Mouse (Mus musculus) C2C12 (cell line): Measurements from ENCODE around the gene Car11. TPM values are rescaled to one million over a fixed set of nuclear protein-coding genes. Genes with fewer than 3 reads are reported as not detected.

ENCODE experiments used
- H3K27me3 ChIP-seq: one replicate; pipeline ENCODE4 v1.6.1; 2011; ENCODE audit not compliant: control insufficient read depth, insufficient read depth, insufficient read length
- H3K36me3 ChIP-seq: one replicate; pipeline ENCODE4 v1.6.1; 2011; ENCODE audit not compliant: control insufficient read depth, insufficient read depth
- H3K4me3 ChIP-seq: one replicate; pipeline ENCODE4 v1.5.1; 2011; ENCODE audit warnings: mild to moderate bottlenecking, control low read depth; ENCODE audit not compliant: poor library complexity, insufficient read depth, severe bottlenecking
- H3K79me2 ChIP-seq: one replicate; pipeline ENCODE4 v1.6.1; 2011; ENCODE audit not compliant: control insufficient read depth, insufficient read depth
- H3K79me3 ChIP-seq: one replicate; pipeline ENCODE4 v1.6.1; 2011; ENCODE audit warnings: low read depth, control low read depth
- H3ac ChIP-seq: one replicate; pipeline ENCODE3; 2011; ENCODE audit warnings: low read depth; ENCODE audit not compliant: control insufficient read depth, insufficient read length
- CEBPB ChIP-seq: IDR thresholded peaks from one replicate; pipeline ENCODE4 v1.6.1; 2011; ENCODE audit warnings: low read depth, mild to moderate bottlenecking, control low read depth, moderate library complexity
- CTCF ChIP-seq: IDR thresholded peaks from one replicate; pipeline ENCODE4 v1.5.1; 2011; ENCODE audit not compliant: control insufficient read depth, insufficient read depth, insufficient read length
- FOSL1 ChIP-seq: IDR thresholded peaks from one replicate; pipeline ENCODE4 v1.8.0; 2011; ENCODE audit warnings: mild to moderate bottlenecking, low read length; ENCODE audit not compliant: poor library complexity, insufficient read depth, severe bottlenecking
- MAX ChIP-seq: IDR thresholded peaks from one replicate; pipeline ENCODE4 v1.6.1; 2011; ENCODE audit warnings: mild to moderate bottlenecking, control low read depth
- MYOD1 ChIP-seq: IDR thresholded peaks from one replicate; pipeline ENCODE4 v1.6.1; 2011; ENCODE audit warnings: low read depth; ENCODE audit not compliant: control insufficient read depth, insufficient read length
- MYOG ChIP-seq: IDR thresholded peaks from one replicate; pipeline ENCODE4 v1.6.1; 2011; ENCODE audit not compliant: control insufficient read depth, insufficient read length; ENCODE audit errors: extremely low read depth
- USF1 ChIP-seq: IDR thresholded peaks from one replicate; pipeline ENCODE4 v1.6.1; 2011; ENCODE audit warnings: low read depth, mild to moderate bottlenecking, control low read depth, moderate library complexity
- polyA plus RNA-seq: library from polyadenylated mRNA; unstranded; fragments of >200 nt; fragmentation: generic; extraction: Trizol; gene quantifications from one replicate; pipeline ENCODE4 v1.2.1, GENCODE M21; 2012; ENCODE audit warnings: missing spikeins

The Car11 gene
- polyA plus RNA-seq, 1 experiment = 0.44 TPM

DNA sequence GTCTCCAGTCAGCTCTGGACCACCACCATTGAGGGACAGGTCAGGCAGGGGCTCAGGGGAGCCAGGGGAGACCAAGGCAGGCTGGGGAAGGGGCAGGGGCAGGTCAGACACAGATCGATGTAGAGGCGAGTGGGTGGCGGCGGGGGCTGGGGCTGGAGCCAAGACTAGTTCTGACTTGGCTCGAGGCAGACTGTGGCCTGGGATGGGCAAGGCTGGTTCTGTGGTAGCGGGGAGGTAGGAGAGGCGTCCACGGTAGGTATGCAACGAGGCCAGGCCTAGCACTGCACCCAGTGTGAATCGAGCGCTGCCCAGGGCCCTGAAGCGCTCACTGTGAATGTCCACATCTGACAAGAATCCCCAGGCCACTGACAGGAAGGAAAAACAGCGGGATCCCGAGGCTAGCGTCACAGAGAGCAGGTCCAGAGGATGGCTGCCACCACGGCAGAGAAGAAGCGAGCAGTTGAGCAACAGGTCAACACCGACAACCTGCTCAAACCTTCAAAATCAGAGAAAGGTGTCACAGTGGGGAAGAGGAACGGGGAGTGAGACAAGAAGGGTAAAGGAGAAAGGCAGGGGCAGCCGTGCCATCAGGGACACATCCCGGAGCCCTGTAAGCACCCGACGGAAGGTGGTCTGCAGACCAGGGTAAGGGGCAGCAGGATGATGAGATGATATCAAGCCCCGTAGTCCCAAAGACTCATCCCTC, 11.8 kb downstream of the Car11 start:
- Histone ChIP-seq H3K36me3 (no peaks in the 10 kb centered on the region), H3K79me3 (peaks cover 12% of the 10 kb centered on the region), H3K79me2 (peaks cover 26% of the 10 kb centered on the region), H3K4me3 (no peak overlapping the region), H3ac (no peak overlapping the region), H3K27me3 (no peaks in the 10 kb centered on the region)
- no peak for TF ChIP-seq MYOD1
- TF ChIP-seq MYOG = no peak
- TF ChIP-seq MAX = no peak
- TF ChIP-seq FOSL1 = no peak
- TF ChIP-seq USF1 = no peak
- no peak for TF ChIP-seq CEBPB
- TF ChIP-seq CTCF = no peak

DNA sequence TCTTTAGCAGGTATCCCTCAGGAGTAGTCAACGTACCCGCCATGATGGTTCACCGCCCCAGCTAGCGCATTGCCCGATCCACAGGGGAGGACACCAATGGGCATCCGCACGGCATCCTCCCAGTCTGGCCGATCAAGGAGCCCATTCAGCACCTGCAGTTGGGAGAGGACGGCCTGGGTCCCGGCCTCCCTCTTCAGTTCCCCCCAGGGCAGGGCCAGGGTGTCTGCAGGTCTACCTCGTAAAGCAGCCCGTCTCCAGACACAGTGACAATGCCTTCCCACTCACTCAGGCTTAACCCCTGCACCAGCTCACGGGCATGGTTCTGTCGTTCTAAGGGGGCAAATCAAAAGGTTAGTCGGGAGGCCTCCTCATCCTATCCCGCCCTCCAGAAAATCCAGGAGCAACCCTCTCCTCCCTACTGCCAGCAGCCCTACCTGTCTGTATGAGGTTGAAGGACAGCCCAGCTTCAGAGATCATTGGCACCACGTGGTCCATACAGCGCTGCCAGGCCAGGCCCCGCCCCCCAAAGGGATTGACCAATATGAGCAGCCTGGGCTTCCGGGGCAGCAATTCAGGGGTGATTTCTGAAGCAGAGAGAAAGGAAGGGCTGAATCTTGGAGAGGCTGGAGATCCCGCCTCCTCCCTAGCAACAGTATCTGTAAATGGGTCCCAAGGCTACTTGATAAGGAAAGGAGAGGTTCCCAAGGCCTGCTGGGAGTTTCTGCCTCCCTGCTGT, 12.5 kb downstream of the Car11 start:
- peaks cover 19% of the 10 kb centered on the region for H3K79me3 ChIP-seq
- H3K79me2 ChIP-seq = peaks cover 33% of the 10 kb centered on the region
- no peaks in the 10 kb centered on the region for H3K36me3 ChIP-seq
- no peak overlapping the region for H3ac ChIP-seq
- TF ChIP-seq CTCF (no peak), CEBPB (no peak), FOSL1 (no peak), USF1 (no peak), MYOD1 (no peak), MAX (no peak), MYOG (no peak)
- H3K4me3 ChIP-seq = no peak overlapping the region
- H3K27me3 ChIP-seq = no peaks in the 10 kb centered on the region

DNA sequence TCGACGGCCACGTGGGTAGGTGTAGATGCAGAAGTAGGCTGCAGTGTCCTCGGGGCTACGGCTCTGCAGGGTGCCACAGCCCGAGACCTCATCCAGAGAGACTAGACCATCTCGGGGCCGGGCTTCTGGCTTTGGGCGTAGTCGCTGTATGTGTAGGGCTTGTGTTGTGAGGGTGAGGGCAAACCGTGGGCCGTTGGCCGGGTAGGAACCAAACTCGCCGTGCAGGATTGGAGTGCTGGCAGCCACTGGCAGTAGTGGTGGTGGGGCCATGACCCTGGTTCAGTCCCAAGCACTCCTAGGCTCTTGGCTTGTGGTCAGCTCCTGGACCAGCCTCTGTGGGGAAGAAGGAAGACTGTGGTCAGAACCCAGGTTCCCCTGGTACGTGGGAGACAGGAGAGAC, 13.8 kb downstream of the Car11 start:
- H3K79me3 ChIP-seq = peaks cover 29% of the 10 kb centered on the region
- H3K79me2 ChIP-seq = peaks cover 45% of the 10 kb centered on the region
- H3K27me3 ChIP-seq = no peaks in the 10 kb centered on the region
- no peak for TF ChIP-seq CTCF
- no peak for TF ChIP-seq CEBPB
- no peak for TF ChIP-seq MAX
- no peak for TF ChIP-seq MYOG
- no peak for TF ChIP-seq MYOD1
- no peak overlapping the region for H3ac ChIP-seq
- peaks cover under 1% of the 10 kb centered on the region for H3K36me3 ChIP-seq
- no peak overlapping the region for H3K4me3 ChIP-seq

DNA sequence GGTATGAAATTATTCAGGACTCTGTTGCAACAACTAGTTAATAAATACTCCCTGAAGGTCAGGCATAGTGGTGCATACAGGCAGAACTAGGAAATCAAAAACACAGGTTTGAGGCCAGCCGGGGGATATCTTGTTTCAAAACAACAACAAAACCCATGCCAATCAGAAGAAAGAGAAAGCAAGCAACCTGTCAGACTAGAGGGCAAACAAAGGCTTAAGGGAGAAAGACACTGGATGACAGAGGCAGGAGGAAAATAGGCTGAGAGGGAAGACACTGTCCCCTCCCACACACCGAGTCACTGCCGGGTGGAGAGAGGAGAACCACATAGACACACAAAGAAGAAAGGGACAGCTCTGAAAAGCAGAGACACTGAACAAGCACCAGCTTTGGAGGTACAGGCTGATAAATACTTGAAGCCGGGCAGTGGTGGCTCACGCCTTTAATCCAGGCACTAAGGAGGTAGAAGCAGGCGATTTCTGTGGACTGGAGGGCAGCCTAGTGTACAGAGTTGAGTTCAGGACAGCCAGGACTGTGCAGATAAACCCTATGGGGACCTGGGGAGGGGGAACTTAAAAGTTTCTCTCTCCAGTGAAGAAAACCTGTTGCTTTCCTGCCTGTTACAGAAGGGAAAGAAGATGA, 14.4 kb downstream of the Car11 start:
- TF ChIP-seq USF1 = no peak
- H3K4me3 ChIP-seq = no peak overlapping the region
- H3ac ChIP-seq = no peak overlapping the region
- peaks cover 35% of the 10 kb centered on the region for H3K79me3 ChIP-seq
- peaks cover 51% of the 10 kb centered on the region for H3K79me2 ChIP-seq
- H3K27me3 ChIP-seq = no peaks in the 10 kb centered on the region
- peaks cover 7% of the 10 kb centered on the region for H3K36me3 ChIP-seq

DNA sequence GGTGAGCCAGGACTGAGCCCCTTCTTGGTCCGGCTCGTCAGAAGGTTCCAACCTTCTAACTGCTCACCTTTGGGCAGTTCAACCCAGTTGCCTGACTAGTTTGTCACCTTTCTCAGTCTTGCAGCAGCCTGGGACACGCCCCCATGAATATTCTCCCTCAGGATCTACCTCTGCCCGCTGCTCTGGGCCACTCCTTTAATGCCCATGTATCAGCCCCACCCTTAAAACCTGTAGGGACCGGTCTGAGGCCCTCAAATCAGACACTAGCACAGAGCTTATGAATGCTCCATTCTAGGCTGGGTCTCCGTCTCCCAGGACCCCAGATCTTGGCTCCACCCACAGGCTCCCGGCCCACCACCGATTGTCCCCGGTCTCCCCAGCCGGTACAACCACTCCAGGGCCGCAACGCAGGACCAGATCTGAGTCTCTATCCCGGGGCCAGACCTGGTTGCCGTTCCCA, 15.0 kb downstream of the Car11 start:
- H3K27me3 ChIP-seq = no peaks in the 10 kb centered on the region
- peaks cover 41% of the 10 kb centered on the region for H3K79me3 ChIP-seq
- peak overlapping the region; percentile 71 for H3ac ChIP-seq
- TF ChIP-seq MYOD1 = no peak
- no peak for TF ChIP-seq CEBPB
- no peak for TF ChIP-seq CTCF
- TF ChIP-seq FOSL1 = no peak
- TF ChIP-seq MYOG = no peak
- TF ChIP-seq MAX = no peak
- no peak for TF ChIP-seq USF1
- peaks cover 13% of the 10 kb centered on the region for H3K36me3 ChIP-seq
- H3K79me2 ChIP-seq = peaks cover 58% of the 10 kb centered on the region
- peak overlapping the region; percentile 38 for H3K4me3 ChIP-seq
